Mouse (Mus musculus) gastrocnemius, adult 2 months (tissue): ENCODE measurements around the gene Dtx3. TPM values are rescaled to one million over a fixed set of nuclear protein-coding genes. Genes with fewer than 3 reads are reported as not detected.

Experiments
- DNase-seq: peaks from one replicate; pipeline ENCODE4 v3.0.0; 2022
- H3K27ac ChIP-seq: fragments of 200-600 bp; 2 replicates; pipeline ENCODE4 v1.8.1; 2022; ENCODE audit warnings: mild to moderate bottlenecking
- H3K4me3 ChIP-seq: fragments of 200-600 bp; 2 replicates; pipeline ENCODE4 v1.8.1; 2022; ENCODE audit warnings: mild to moderate bottlenecking, moderate library complexity
- CTCF ChIP-seq: fragments of 200-600 bp; IDR thresholded peaks from 2 replicates; pipeline ENCODE4 v1.8.1; 2022; ENCODE audit warnings: antibody characterized with exemption, mild to moderate bottlenecking, moderate library complexity
- intact Hi-C: fragments of 180-260 bp; cut with DNase I; formaldehyde crosslinking; loops from one replicate; pipeline ENCODE4 v1.15.1; 2025
- total RNA-seq, 2 experiments: library from RNA; stranded (reverse); gene quantifications; 2 replicates each; pipeline ENCODE4 v1.2.3; 2021

Dtx3 gene
- total RNA-seq, 2 experiments from 2014 or later = 20.8 to 25.6 TPM

DNA sequence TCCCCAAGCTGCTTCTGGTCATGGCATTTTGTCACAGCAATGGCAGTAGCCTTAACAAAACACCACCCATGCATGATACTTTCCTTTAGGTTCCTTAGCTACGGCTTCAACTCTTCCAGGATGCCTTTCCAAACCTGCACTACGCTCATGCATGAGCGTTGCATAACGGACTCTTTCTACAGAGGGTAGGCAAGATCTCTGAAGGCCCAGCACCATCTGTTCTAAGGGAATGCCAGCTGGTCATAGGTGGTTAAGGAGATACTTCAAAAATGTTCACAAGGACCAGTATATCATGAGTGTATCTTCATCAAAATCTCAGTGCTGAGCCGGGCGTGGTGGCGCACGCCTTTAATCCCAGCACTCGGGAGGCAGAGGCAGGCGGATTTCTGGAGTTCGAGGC lies 20.9 kb upstream of the Dtx3 start:
- intact Hi-C loops = no loop called here
- TF ChIP-seq CTCF = no peak
- no peak overlapping the region for H3K4me3 ChIP-seq
- DNase-seq = no peak
- no peak overlapping the region for H3K27ac ChIP-seq

DNA sequence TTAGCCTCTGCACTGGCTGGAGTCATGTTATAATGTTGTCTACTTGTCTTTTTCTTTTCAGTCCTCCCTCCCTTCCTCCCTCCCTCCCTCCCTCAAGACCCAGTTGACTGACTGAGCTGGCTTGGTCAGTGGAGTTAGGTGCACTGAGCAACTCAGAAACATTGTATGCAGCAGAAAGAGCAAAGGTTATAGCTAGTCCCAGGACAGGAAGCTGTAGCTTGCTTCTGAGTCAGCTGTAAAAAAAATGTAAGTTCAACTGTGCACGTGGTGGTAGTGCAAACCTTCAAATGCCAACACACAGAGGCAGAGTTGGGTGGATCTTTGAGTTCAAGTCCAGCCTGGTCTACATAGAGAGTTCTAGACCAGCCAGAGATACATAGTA lies 18.9 kb upstream of the Dtx3 start:
- TF ChIP-seq CTCF = no peak
- Histone ChIP-seq H3K27ac (no peak overlapping the region), H3K4me3 (no peak overlapping the region)
- no peak for DNase-seq
- intact Hi-C loops = loop anchor here (5.0 kb wide), 1 partner anchor 37 kb away; no protein-coding TSS in a partner anchor

DNA sequence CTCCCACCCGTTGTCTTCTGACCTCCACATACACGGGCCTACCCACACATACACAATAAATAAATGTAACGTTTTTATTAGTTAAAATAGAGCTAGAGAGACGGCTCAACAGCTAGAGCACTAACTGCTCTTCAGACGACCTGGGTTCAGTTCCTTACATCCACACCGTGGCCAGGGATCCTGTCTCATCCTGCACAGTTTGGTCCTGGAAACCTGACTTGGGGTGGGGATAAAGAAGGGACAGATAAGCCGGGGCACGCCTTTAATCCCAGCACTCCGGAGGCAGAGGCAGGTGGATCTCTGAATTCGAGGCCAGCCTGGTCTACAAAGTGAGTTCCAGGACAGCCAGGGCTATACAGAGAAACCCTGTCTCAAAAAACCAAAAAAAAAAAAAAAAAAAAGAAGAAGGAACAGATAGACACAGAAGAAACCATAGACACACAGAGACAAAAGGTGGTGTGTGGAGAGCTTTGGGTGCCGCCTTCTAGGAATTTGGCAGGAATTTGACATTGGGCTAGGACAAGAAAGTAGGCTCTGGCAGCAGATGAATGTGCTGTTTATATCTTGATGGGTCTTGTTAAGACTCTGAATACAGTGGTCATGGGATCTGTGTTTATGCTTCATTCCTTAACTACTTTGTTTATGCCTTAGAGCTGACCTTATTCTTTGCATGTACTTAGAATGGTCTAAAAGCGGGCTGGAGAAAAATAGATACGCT lies 18.3 kb upstream of the Dtx3 start:
- Histone ChIP-seq H3K27ac (no peak overlapping the region), H3K4me3 (no peak overlapping the region)
- no peak for DNase-seq
- intact Hi-C loops = loop anchor here (5.0 kb wide), 1 partner anchor 37 kb away; no protein-coding TSS in a partner anchor
- no peak for TF ChIP-seq CTCF

DNA sequence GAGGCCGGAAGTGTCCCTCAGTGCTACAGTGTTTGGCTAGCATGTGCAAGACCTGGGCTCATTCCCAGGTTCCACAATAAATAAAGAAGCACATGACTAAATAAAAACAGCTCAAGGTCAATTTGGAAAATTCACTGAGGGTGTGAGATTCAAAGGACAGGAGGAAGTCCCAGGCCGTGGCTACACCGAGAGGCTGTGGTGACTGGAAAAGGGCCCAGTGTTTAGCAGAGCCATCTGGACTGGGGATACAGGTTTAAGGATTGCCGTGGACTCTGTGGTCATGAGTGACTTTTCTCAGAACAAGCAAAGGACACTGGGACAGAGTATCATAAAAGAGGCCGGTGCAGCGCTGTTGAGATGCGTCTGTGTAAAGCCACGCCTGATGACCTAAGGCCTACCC lies 17.7 kb upstream of the Dtx3 start:
- intact Hi-C loops = loop anchor here (5.0 kb wide), 1 partner anchor 36 kb away; no protein-coding TSS in a partner anchor
- no peak overlapping the region for H3K27ac ChIP-seq
- no peak for DNase-seq
- TF ChIP-seq CTCF = no peak
- H3K4me3 ChIP-seq = no peak overlapping the region

- Histone ChIP-seq H3K4me3 (peak within 1 kb of the TSS; percentile 99), H3K27ac (peak within 1 kb of the TSS; percentile 89)
- intact Hi-C loops = loop anchor here (5.0 kb wide), 1 partner anchor 34 kb away; no protein-coding TSS in a partner anchor
- peak; percentile 95 for DNase-seq
- TF ChIP-seq CTCF = no peak
Measured at GRCm38 (mm10) chr10:127211414-127211854, 15.9 kb upstream of the Dtx3 start, which contains the start of gene Pip4k2c. TSS of gene Pip4k2c (minus strand) at chr10:127211585.

DNA sequence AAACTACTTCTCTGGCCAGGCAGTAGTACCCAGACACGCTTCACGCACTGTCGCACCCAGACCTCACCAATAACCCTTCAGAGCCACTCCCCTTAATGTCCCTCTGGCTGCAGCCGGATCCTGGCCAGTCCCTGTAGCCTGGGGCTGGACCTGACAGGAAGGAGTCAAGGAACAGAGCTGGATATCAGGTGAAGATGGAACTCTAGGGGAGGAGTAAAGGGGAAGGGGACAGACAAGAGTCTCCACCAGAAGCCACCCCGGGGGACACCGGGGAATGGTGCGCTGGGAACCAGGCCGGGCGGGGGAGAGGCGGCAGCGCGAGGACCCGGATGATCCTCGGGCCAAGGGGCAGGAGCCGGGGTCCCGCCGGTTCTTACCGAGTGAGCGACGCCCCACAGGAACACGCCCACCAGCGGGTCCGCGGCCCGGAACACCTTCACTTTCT lies 15.5 kb upstream of the Dtx3 start:
- intact Hi-C loops = loop anchor here (5.0 kb wide), 1 partner anchor 34 kb away; no protein-coding TSS in a partner anchor

GRCm38 (mm10) chr10:127209928-127210570 lies 14.5 kb upstream of the Dtx3 start:
- H3K27ac ChIP-seq = no peak overlapping the region
- intact Hi-C loops = loop anchor here (5.0 kb wide), 1 partner anchor 33 kb away; no protein-coding TSS in a partner anchor
- DNase-seq = no peak
- TF ChIP-seq CTCF = no peak
- H3K4me3 ChIP-seq = no peak overlapping the region; the same call in 1 of the 2 replicates

More for the DNA sequence above, 15.5 kb upstream of the Dtx3 start:
- peak overlapping the region; percentile 89 for H3K27ac ChIP-seq
- peak; percentile 40 for DNase-seq
- TF ChIP-seq CTCF = no peak
- H3K4me3 ChIP-seq = peak overlapping the region; percentile 99

DNA sequence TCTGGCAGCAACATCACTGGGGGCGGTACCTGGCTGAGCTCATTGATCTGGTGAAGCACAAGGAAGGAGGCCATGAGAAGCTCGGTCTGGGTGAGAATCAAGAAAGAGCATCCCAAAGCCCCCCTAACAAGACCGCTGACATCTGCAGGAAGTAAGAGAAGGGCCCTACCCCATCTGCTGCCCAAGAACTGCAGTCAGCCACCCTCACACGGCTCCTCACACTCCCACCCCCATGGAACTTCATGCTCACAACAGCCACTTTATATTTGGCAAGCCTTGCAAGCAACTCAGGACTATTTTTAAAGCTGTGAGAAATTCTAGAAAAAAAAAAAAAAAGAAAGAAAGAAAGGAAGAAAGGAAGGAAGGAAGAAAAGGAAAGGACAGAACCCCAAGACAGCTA lies 13.4 kb upstream of the Dtx3 start:
- no peak for DNase-seq
- no peak overlapping the region for H3K27ac ChIP-seq
- intact Hi-C loops = no loop called here

DNA sequence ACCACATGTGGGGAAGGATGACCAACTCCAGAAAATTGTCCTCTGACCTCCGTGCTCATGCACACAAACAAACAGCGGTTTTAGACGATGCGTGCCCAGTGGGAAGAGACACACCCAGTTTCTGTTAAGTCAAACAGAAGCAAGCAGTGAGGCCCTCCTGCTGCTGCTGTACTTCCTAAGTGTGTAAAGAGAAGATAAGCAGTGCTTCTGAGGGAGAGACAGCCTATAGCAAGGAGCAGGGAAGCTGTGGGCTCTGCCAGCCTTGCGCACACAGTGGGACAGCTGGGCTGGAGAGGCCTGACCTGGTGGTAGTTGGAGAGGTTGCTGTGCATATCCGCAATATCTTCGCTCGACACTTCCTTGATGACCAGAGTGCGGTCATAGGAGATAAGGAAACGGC lies 9.8 kb upstream of the Dtx3 start:
- intact Hi-C loops = no loop called here
- no peak overlapping the region for H3K27ac ChIP-seq

More for the DNA sequence above, 13.4 kb upstream of the Dtx3 start:
- TF ChIP-seq CTCF = no peak
- H3K4me3 ChIP-seq = no peak overlapping the region

GRCm38 (mm10) chr10:127204589-127204988 lies 9.1 kb upstream of the Dtx3 start:
- no peak for DNase-seq
- Histone ChIP-seq H3K4me3 (no peak overlapping the region), H3K27ac (no peak overlapping the region)
- TF ChIP-seq CTCF = no peak
- intact Hi-C loops = no loop called here

More for the DNA sequence above, 9.8 kb upstream of the Dtx3 start:
- TF ChIP-seq CTCF = no peak
- no peak overlapping the region for H3K4me3 ChIP-seq
- DNase-seq = no peak

DNA sequence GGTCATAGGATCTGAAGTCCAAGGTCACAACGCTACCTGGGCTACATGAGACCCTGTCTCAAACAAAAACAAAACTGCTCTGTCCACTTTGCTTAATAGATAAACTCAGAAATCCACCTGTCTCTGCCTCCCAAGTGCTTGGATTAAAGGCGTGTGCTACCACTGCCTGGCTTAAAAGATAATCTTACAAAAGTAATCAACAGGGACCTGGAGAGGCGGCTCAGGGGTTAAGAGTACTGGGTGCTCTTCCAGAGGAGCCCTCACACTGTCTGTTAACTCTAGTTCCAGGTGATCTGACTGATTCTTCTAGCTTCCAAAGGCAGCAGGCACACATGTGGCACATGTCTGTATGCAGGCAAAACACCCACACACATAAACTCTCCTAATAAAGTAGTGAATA lies 7.6 kb upstream of the Dtx3 start:
- intact Hi-C loops = no loop called here

GRCm38 (mm10) chr10:127200279-127200678 lies 4.8 kb upstream of the Dtx3 start:
- no peak for DNase-seq
- Histone ChIP-seq H3K4me3 (no peak overlapping the region), H3K27ac (no peak overlapping the region)
- intact Hi-C loops = no loop called here
- TF ChIP-seq CTCF = no peak

More for the DNA sequence above, 7.6 kb upstream of the Dtx3 start:
- no peak overlapping the region for H3K4me3 ChIP-seq
- no peak for TF ChIP-seq CTCF
- DNase-seq = no peak
- no peak overlapping the region for H3K27ac ChIP-seq

DNA sequence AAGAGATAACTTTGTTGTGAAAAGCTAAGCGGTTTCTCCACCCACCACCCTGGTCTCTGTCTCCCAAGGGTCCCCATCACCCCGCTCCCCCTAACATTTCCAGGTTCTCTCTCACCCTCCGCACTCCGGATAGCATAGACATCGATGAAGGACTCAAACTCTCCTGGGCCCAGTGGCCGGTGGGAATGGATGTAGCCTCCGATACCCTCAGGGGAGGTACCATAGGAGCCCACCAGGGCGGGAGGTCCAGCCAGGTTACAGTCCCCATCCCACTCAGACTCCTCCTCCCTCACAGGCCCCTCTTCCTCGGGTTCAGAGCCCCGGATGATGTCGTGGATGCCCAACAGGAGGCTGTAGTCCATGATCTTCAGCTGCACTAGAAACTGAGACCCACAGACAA lies 3.9 kb upstream of the Dtx3 start:
- Histone ChIP-seq H3K4me3 (no peak overlapping the region), H3K27ac (no peak overlapping the region; the same call in 1 of the 2 replicates)
- DNase-seq = no peak
- intact Hi-C loops = no loop called here
- no peak for TF ChIP-seq CTCF
